Mouse (Mus musculus) neural tube, embryonic 11.5 days (tissue): ENCODE data around the gene Sorcs2. TPM values are rescaled to one million over a fixed set of nuclear protein-coding genes. Genes with fewer than 3 reads are reported as not detected.
A peak's percentile ranks its signal among the peaks of the same experiment; 100 is the strongest.

Experiments used
- ATAC-seq: fragments of 200-750 bp; cut with Nextera tagmentation; 2 replicates; pipeline ENCODE4 v1.8.0; 2017; ENCODE audit warnings: moderate number of reproducible peaks, mild to moderate bottlenecking, moderate TSS enrichment, moderate library complexity; ENCODE audit not compliant: insufficient read depth, low FRiP score, low TSS enrichment
- DNase-seq: peaks from one replicate; pipeline ENCODE4 v3.0.0-alpha.2; 2015; ENCODE audit warnings: low spot score
- H3K27ac ChIP-seq: fragments of 300-500 bp; sonication (generic); 2 replicates; pipeline ENCODE4 v1.5.1; 2014; ENCODE audit warnings: low read depth, mild to moderate bottlenecking, low read length
- H3K27me3 ChIP-seq: fragments of 300-500 bp; sonication (generic); 2 replicates; pipeline ENCODE4 v1.6.1; 2014; ENCODE audit warnings: mild to moderate bottlenecking, low read length, mixed read lengths; ENCODE audit not compliant: control insufficient read depth, insufficient read depth
- H3K36me3 ChIP-seq: fragments of 300-500 bp; sonication (generic); 2 replicates; pipeline ENCODE4 v1.6.1; 2014; ENCODE audit warnings: mild to moderate bottlenecking, low read length, moderate library complexity, mixed read lengths; ENCODE audit not compliant: control insufficient read depth, insufficient read depth
- H3K4me1 ChIP-seq: fragments of 300-500 bp; sonication (generic); 2 replicates; pipeline ENCODE4 v1.6.1; 2014; ENCODE audit warnings: low read length, mixed read lengths; ENCODE audit not compliant: control insufficient read depth, insufficient read depth
- H3K4me2 ChIP-seq: fragments of 300-500 bp; sonication (generic); 2 replicates; pipeline ENCODE4 v1.6.1; 2014; ENCODE audit warnings: low read depth, mild to moderate bottlenecking, moderate library complexity
- H3K4me3 ChIP-seq: fragments of 300-500 bp; sonication (generic); 2 replicates; pipeline ENCODE4 v1.5.1; 2014; ENCODE audit warnings: low read depth, low read length
- H3K9ac ChIP-seq: fragments of 300-500 bp; sonication (generic); 2 replicates; pipeline ENCODE4 v1.6.1; 2014; ENCODE audit warnings: mild to moderate bottlenecking, low read length
- H3K9me3 ChIP-seq: fragments of 300-500 bp; sonication (generic); 2 replicates; pipeline ENCODE4 v1.6.1; 2016; ENCODE audit warnings: low read length; ENCODE audit not compliant: control insufficient read depth
- WGBS: fragments of 180-500 bp; shearing (Covaris S2); extraction: QIAGEN DNeasy Blood & Tissue Kit; methylation state at CpG from one replicate; pipeline ENCODE4 v1.1.7; 2014; 5-methylcytosine and 5-hydroxymethylcytosine counted together
- polyA plus RNA-seq: library from polyadenylated mRNA; unstranded; fragments of >200 nt; fragmentation: Nextera tagmentation; extraction: Ambion mirVana; gene quantifications from 2 replicates; pipeline ENCODE4 v1.2.1, GENCODE M21; 2014

Sorcs2 gene
- polyA plus RNA-seq, 1 experiment from 2014 or later: 9.1 TPM

DNA sequence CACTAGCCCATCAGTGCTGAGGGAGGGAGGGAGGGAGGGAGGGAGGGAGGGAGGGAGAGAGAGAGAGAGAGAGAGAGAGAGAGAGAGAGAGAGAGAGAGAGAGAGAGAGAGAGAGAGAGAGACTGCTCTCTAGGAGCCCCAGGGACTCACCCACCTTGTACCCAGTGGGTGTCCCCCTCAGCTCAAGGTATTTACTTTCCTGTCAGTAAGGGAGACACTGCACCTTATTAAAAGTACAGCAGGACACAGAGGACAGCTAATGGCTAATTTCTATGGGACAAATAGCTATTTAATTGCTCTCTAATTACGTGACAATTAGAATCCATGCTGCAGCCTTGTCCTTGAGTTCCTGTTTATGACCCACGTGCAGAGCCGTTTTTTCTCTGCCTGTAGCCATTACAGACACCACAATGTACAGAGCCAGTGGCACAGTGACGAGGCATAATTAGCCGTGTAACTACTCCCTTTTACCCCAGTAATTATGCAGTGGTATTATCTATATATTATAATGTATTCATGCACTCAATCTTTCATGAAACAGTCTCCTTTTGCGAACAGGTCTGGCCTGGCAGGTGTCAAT lies 256.2 kb downstream of the Sorcs2 start:
- Histone ChIP-seq H3K4me3 (no peak overlapping the region), H3K4me2 (no peak overlapping the region), H3K4me1 (no peaks in the 10 kb centered on the region), H3K36me3 (no peaks in the 10 kb centered on the region), H3K27ac (no peak overlapping the region), H3K9me3 (no peaks in the 10 kb centered on the region), H3K9ac (no peak overlapping the region), H3K27me3 (no peaks in the 10 kb centered on the region)
- no peak for DNase-seq
- WGBS: 68% methylated on average over 6 of the region's 6 CpGs
- ATAC-seq: no peak

DNA sequence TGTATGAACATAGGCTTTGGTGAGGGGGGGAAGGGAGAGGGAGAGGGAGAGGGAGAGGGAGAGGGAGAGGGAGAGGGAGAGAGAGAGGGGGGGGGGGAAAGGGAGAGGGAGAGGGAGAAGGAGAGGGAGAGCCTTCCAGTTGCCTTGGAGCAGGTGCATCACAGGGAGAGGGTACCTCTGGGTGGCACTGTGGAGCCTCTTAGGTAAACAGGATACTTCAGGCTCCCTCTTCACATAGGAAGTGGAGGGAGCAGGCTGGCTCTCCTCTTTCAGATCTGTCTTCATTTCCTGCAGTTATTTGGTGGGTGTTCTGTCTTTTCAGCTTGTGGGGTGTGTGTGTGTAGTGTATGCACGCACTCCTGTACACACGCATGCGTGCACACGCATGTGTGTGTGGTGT lies 256.8 kb downstream of the Sorcs2 start:
- ATAC-seq (no peak), DNase-seq (no peak)
- Histone ChIP-seq H3K36me3 (no peaks in the 10 kb centered on the region), H3K9ac (no peak overlapping the region), H3K4me2 (no peak overlapping the region), H3K27ac (no peak overlapping the region), H3K4me3 (no peak overlapping the region), H3K4me1 (no peaks in the 10 kb centered on the region), H3K27me3 (no peaks in the 10 kb centered on the region), H3K9me3 (no peaks in the 10 kb centered on the region)
- WGBS: 94% methylated on average over 4 of the region's 4 CpGs

DNA sequence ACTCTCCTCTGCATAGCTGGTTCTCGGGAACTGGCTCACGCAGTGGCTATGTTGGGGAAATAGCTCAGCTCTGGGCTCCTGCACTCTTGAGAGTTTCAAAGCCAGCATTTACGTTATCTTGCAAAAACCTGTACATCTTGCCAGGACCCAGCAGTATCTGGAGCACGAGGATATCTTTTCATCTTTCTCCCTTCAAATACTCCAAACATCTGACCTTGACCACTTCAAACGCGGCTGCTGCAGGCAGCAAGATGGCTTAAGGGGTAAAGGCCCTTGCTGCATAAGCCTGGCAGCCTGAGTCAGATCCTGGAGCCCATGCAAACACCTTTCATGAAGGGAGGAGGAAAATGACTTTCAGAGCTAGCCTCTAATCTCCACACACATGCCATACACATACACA lies 258.2 kb downstream of the Sorcs2 start:
- Histone ChIP-seq H3K36me3 (no peaks in the 10 kb centered on the region), H3K27ac (no peak overlapping the region), H3K4me3 (no peak overlapping the region), H3K9ac (no peak overlapping the region), H3K9me3 (no peaks in the 10 kb centered on the region), H3K27me3 (no peaks in the 10 kb centered on the region), H3K4me2 (no peak overlapping the region), H3K4me1 (no peaks in the 10 kb centered on the region)
- DNase-seq (no peak), ATAC-seq (no peak)
- WGBS: 82% methylated on average over 6 of the region's 6 CpGs

DNA sequence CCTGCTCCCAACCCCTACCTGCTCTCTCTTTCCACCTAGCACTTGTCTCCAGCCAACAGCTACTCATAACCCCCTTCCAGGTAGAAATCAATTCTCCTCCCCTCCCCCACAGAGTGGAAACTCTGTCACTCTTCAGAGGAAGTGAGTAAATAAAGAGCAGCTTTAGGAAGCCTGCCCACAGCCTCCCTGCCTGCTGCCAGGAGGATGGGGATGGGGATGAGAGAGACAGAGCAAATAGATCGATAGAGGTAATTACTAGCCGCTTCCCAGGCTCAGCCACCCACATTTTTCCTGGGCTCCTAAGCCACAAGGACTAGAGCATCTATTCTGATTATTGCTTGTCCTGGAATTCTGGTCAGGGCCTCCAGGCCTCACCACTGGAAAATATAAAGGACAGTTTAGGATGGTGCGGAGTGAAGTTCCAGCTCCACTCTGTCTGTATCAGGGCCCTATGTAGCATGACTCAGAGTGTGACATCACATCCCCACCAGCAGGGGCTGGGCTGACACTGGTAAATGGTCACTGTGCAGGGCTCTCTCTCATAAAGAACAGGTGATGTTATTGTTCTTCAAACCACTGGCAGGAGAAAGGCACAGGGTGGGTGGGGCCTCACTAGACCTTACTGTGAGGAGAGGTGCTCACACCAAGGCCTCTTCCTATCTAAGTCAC lies 261.9 kb downstream of the Sorcs2 start:
- Histone ChIP-seq H3K4me3 (no peak overlapping the region), H3K27me3 (no peaks in the 10 kb centered on the region), H3K9me3 (no peaks in the 10 kb centered on the region), H3K4me1 (no peaks in the 10 kb centered on the region), H3K4me2 (no peak overlapping the region), H3K9ac (no peak overlapping the region), H3K36me3 (no peaks in the 10 kb centered on the region), H3K27ac (no peak overlapping the region)
- DNase-seq (no peak), ATAC-seq (no peak)
- WGBS: 94% methylated on average over 3 of the region's 3 CpGs

DNA sequence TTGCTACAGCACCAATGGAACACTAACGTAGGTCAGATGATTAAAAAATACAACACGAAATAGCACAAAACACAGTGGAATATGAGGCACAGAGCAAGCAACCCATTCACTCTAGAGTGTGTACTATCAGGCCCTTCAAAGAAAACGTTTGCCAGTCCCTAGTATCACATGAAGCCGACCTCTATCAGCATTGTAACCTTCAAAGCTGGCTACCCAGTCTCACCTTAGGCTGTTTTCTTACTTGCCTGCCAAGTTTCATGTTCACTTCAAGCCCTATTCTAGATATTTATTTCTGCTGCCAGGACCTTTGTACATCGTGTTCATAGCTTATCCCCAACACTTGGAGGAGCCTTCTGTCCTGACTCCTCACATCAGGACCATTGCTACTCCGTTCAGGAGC lies 263.6 kb downstream of the Sorcs2 start:
- Histone ChIP-seq H3K4me2 (no peak overlapping the region), H3K36me3 (no peaks in the 10 kb centered on the region), H3K27ac (no peak overlapping the region), H3K9me3 (no peaks in the 10 kb centered on the region), H3K4me1 (no peaks in the 10 kb centered on the region), H3K27me3 (no peaks in the 10 kb centered on the region), H3K9ac (no peak overlapping the region), H3K4me3 (no peak overlapping the region)
- WGBS: 80% methylated on average over 6 of the region's 6 CpGs
- ATAC-seq (no peak), DNase-seq (no peak)

DNA sequence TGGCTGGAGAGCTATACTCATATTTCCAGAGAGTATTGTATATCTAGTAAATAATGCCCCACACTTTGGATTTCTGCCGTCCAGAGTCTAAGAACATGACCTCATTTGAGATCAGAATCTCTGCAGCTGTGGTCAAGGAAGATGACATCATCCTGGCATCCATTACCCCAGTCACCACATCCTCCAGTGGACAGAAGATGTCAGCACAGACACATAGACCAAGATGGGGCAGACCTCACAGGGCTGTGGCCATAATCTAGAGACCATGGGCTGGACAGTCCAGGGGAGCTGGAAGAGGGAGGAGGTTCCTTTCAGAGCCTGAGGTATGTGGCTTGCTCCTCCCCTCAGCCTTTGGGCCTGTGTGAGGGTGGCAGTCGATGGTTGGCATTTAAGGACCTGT lies 264.0 kb downstream of the Sorcs2 start:
- Histone ChIP-seq H3K27ac (no peak overlapping the region), H3K27me3 (no peaks in the 10 kb centered on the region), H3K4me3 (no peak overlapping the region), H3K9me3 (no peaks in the 10 kb centered on the region), H3K36me3 (no peaks in the 10 kb centered on the region), H3K9ac (no peak overlapping the region), H3K4me2 (no peak overlapping the region), H3K4me1 (no peaks in the 10 kb centered on the region)
- ATAC-seq (no peak), DNase-seq (no peak)
- WGBS: 81% methylated on average over 2 of the region's 2 CpGs

DNA sequence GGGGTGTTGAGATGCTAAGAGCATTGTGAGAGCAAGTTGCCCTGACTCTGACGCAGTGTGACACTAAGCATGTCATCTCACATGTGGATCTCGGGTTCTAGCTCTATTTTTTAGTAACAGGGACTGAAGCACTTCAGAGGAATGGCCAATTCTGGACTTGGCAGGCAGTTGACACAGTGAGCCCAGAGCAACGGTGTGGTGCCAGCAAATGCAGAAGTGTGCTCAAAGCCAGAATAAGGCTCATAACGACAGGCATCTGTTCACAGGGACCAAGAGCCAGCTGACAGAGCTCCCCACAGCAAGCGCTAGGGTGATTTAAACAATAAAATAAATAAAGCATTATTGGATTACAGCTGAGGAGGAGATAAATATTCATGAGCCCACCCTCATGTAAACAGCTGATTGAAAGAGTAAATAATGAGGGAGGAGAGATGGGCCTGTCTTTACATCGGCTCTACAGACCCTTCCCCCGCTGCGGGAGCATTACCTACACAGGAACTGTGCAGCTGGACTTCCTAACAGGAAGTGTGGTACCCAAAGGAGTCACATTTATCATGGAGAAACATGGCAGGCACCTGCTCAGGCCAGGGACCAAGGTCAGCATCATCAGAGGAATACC lies 267.4 kb downstream of the Sorcs2 start:
- no peak overlapping the region for H3K4me3 ChIP-seq
- 63% methylated on average over 8 of the region's 8 CpGs for WGBS
- H3K9me3 ChIP-seq: no peaks in the 10 kb centered on the region
- H3K9ac ChIP-seq: no peak overlapping the region
- peak; percentile 23; the same call in 1 of the 2 replicates for ATAC-seq
- DNase-seq: no peak
- no peak overlapping the region for H3K4me2 ChIP-seq
- H3K27me3 ChIP-seq: no peaks in the 10 kb centered on the region
- no peak overlapping the region for H3K27ac ChIP-seq
- no peaks in the 10 kb centered on the region for H3K4me1 ChIP-seq
- no peaks in the 10 kb centered on the region for H3K36me3 ChIP-seq

DNA sequence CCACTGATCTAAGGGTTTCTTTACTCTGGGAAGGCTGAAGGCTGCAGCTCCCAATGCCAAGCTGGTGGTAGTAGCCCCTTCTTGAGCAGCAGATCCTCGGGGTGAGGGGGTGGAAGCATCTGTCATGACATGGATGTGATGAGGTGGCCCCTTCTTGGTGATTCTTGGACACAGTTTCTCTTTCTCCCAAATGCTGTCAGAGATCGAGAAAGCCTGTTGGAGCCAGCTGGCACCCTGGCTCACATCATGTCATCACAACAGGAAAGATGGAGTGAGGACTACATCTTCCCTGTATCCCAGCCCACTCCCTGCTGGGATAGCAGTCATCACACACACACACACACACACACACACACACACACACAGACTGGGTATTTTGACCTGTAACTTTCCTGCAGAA lies 268.3 kb downstream of the Sorcs2 start:
- H3K27me3 ChIP-seq: no peaks in the 10 kb centered on the region
- no peaks in the 10 kb centered on the region for H3K36me3 ChIP-seq
- no peak overlapping the region for H3K4me2 ChIP-seq
- ATAC-seq (no peak), DNase-seq (no peak)
- H3K4me1 ChIP-seq: no peaks in the 10 kb centered on the region
- no peak overlapping the region for H3K9ac ChIP-seq
- 89% methylated on average over 2 of the region's 2 CpGs for WGBS
- no peak overlapping the region for H3K27ac ChIP-seq
- H3K4me3 ChIP-seq: no peak overlapping the region
- no peaks in the 10 kb centered on the region for H3K9me3 ChIP-seq

DNA sequence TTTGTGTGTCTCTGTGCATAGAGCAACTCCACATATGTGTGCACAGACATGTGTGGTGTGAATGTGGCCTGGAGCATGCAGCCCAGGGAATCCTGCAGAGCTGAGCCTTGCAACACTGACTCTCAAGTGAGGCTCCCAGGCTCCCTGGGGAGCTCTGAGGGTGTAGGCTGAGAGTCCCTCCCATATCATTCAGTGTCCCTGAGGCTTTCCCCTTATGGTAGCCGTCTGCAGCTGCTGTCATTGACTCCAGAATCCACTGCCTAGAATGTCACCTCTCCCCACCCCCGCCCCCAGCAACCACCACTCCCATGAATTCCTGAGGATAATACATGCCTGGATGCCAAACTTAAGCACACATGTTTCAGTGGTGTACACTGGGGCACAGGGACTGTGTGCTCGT lies 269.4 kb downstream of the Sorcs2 start:
- Histone ChIP-seq H3K4me3 (no peak overlapping the region), H3K27ac (no peak overlapping the region), H3K27me3 (no peaks in the 10 kb centered on the region), H3K4me2 (no peak overlapping the region), H3K4me1 (no peaks in the 10 kb centered on the region), H3K36me3 (no peaks in the 10 kb centered on the region), H3K9me3 (no peaks in the 10 kb centered on the region), H3K9ac (no peak overlapping the region)
- 59% methylated on average over 3 of the region's 3 CpGs for WGBS
- no peak for DNase-seq
- ATAC-seq: no peak
